Mouse (Mus musculus) hindbrain, embryonic 13.5 days (tissue): ENCODE measurements around the gene Stpg2. TPM values are rescaled to one million over a fixed set of nuclear protein-coding genes. Genes with fewer than 3 reads are reported as not detected.
"Not testable (repeated sequence)": the region's sequence is repeated elsewhere in the genome, so short reads cannot be mapped to it uniquely, and the experiment has no call there.

ENCODE experiments used
- ATAC-seq: fragments of 200-750 bp; cut with Nextera tagmentation; 2 replicates; pipeline ENCODE4 v1.8.0; 2017; ENCODE audit warnings: moderate TSS enrichment; ENCODE audit not compliant: low FRiP score
- H3K27ac ChIP-seq: fragments of 300-500 bp; sonication (generic); 2 replicates; pipeline ENCODE4 v1.5.1; 2015; ENCODE audit warnings: inconsistent platforms, mild to moderate bottlenecking, moderate library complexity
- H3K27me3 ChIP-seq: fragments of 300-500 bp; sonication (generic); 2 replicates; pipeline ENCODE4 v1.6.1; 2015; ENCODE audit warnings: mild to moderate bottlenecking, inconsistent platforms
- H3K36me3 ChIP-seq: fragments of 300-500 bp; sonication (generic); 2 replicates; pipeline ENCODE4 v1.6.1; 2015; ENCODE audit warnings: mild to moderate bottlenecking, inconsistent platforms
- H3K4me1 ChIP-seq: fragments of 300-500 bp; sonication (generic); replicated peaks from 2 replicates; pipeline ENCODE4 v1.6.1; 2015; ENCODE audit warnings: inconsistent platforms
- H3K4me2 ChIP-seq: fragments of 300-500 bp; sonication (generic); 2 replicates; pipeline ENCODE4 v1.6.1; 2015; ENCODE audit warnings: inconsistent platforms, mild to moderate bottlenecking, moderate library complexity
- H3K4me3 ChIP-seq: fragments of 300-500 bp; sonication (generic); 2 replicates; pipeline ENCODE4 v1.5.1; 2015; ENCODE audit warnings: mild to moderate bottlenecking, inconsistent platforms
- H3K9ac ChIP-seq: fragments of 300-500 bp; sonication (generic); 2 replicates; pipeline ENCODE4 v1.6.1; 2015; ENCODE audit warnings: mild to moderate bottlenecking, inconsistent platforms
- H3K9me3 ChIP-seq: fragments of 300-500 bp; sonication (generic); 2 replicates; pipeline ENCODE4 v1.6.1; 2016; ENCODE audit warnings: inconsistent platforms
- WGBS: fragments of 180-500 bp; shearing (Covaris S2); methylation state at CpG from one replicate; pipeline ENCODE4 v1.1.7; 2015; 5-methylcytosine and 5-hydroxymethylcytosine counted together
- polyA plus RNA-seq: library from polyadenylated mRNA; unstranded; fragments of >200 nt; fragmentation: Nextera tagmentation; extraction: Ambion mirVana; gene quantifications from 2 replicates; pipeline ENCODE4 v1.2.1, GENCODE M21; 2015

Stpg2 gene
- polyA plus RNA-seq, 1 experiment from 2014 or later: 0.13 TPM

DNA sequence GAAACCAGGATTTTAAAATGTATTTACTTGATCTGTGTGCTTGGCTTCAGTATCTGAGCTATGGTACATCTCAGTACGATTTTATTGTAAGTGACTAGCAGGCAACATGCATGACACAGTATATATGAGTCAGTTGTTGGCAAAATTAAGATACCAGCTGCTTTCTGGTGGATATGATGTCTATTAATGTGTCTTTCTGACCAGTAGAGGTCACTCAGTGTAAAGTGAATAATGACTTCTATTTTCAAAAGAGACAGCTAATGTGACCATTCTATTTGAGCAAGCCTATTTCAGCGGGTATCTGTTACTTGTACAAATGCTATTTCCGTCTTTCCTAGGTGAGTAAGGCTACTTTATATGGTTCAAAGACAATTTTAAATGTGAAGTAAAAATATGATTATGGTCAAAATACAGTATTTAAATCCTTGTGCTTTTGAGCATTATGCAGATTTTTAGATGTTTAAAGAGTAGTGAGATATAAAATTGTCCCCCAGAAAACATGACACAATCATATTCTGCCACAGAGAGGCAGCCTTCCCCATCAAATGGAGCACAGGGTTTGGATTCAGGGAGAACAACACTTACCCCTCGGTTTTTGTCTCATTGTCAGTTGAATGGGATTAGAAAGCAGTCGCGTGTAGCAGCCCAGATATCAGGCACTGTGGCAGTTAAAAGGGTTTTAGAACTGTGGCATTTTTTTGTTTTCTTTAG lies 303.9 kb downstream of the Stpg2 start:
- ATAC-seq: peak; percentile 84
- Histone ChIP-seq H3K4me2 (no peak overlapping the region), H3K9ac (no peak overlapping the region), H3K36me3 (no peaks in the 10 kb centered on the region), H3K4me1 (no peaks in the 10 kb centered on the region), H3K4me3 (no peak overlapping the region), H3K27ac (peak overlapping the region; percentile 70), H3K27me3 (no peaks in the 10 kb centered on the region), H3K9me3 (no peaks in the 10 kb centered on the region)
- 27% methylated on average over 6 of the region's 6 CpGs for WGBS

DNA sequence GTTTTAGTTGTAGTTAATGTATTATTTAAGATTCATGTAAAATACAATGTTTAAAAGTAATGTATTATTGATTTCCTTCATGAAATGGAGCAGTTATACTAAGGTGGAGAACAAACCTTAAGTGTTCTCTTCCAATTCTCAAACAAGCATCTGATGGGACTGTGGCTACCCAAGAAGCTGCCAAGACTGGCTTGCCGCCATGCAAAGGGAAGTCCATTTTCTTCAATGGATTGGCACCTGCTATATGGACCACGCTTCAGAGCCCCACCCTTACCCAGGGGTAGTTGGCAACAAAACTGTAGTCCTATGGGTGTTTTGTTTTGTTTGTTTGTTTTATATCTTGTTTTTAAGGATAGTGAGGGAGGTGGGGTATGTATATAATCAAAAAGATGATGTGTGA lies 373.0 kb downstream of the Stpg2 start:
- no peaks in the 10 kb centered on the region for H3K36me3 ChIP-seq
- H3K27ac ChIP-seq: no peak overlapping the region
- H3K4me3 ChIP-seq: no peak overlapping the region
- no peaks in the 10 kb centered on the region for H3K27me3 ChIP-seq
- no peaks in the 10 kb centered on the region for H3K9me3 ChIP-seq
- H3K4me1 ChIP-seq: no peaks in the 10 kb centered on the region
- 96% methylated on average over 2 of the region's 2 CpGs for WGBS
- H3K9ac ChIP-seq: no peak overlapping the region
- H3K4me2 ChIP-seq: no peak overlapping the region
- no peak for ATAC-seq

DNA sequence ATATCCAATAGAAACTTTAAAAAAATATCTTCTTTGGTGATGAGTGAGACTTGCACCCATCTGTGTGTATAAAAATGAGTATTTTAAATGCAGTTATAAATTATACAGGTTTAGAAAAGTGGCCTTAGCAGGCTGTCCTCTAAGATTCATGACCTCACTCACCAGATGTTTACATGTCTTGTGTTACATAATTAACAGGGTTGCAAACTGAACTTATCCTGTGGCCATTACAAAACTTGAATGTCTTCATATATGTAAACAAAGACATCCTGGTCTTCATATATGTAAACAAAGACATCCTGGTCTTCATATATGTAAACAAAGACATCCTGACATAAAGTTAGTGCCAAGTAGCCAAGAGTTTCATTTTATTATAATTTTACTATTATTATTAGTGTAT lies 375.8 kb downstream of the Stpg2 start:
- no peak overlapping the region for H3K4me2 ChIP-seq
- no peaks in the 10 kb centered on the region for H3K27me3 ChIP-seq
- ATAC-seq: no peak
- H3K9ac ChIP-seq: no peak overlapping the region
- H3K9me3 ChIP-seq: no peaks in the 10 kb centered on the region
- H3K27ac ChIP-seq: no peak overlapping the region
- no peaks in the 10 kb centered on the region for H3K4me1 ChIP-seq
- no peak overlapping the region for H3K4me3 ChIP-seq
- no peaks in the 10 kb centered on the region for H3K36me3 ChIP-seq

DNA sequence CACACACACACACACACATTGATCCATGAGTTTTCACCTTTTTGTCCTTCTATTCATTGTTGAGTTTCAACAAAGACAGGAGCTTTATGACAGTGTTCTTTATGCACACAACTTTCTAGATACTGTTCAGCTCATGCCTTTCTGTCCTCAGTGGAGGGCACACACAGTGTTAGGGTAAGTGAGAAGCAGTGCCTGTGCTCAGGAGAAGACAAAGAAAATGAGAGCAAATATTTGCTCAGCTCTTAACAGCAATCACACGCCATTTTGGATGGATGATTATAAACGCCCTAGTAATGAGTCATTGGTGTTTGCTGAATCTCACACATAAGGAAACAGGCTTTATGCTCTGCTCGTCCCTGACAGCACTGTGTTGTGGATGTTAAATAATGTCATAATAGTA lies 394.0 kb downstream of the Stpg2 start:
- H3K27ac ChIP-seq: no peak overlapping the region
- WGBS: 84% methylated on average over 3 of the region's 3 CpGs
- H3K9me3 ChIP-seq: no peaks in the 10 kb centered on the region
- H3K4me3 ChIP-seq: no peak overlapping the region
- no peak overlapping the region for H3K4me2 ChIP-seq
- H3K9ac ChIP-seq: no peak overlapping the region
- no peaks in the 10 kb centered on the region for H3K4me1 ChIP-seq
- H3K36me3 ChIP-seq: no peaks in the 10 kb centered on the region
- no peaks in the 10 kb centered on the region for H3K27me3 ChIP-seq
- ATAC-seq: no peak

DNA sequence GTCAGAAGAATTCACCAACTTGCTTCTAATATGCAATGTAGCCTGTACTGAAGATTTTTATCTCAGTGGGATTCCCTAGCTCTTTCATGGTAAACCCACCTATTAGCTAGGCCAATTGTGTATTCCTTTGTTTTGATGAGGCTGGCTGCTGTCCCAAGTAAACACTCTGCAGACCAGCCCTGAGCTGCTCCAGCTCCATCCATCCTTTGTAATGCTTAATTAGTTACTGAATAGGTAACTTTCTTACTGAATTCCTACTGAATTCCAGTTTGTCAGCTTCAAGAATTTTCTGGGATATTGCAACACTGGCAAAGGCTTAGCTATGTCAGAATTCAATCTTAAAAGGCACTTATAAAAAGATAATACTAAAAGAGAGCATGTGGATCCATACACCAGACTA lies 402.8 kb downstream of the Stpg2 start:
- H3K4me1 ChIP-seq, H3K4me3 ChIP-seq, H3K27me3 ChIP-seq, H3K36me3 ChIP-seq, H3K27ac ChIP-seq, H3K9ac ChIP-seq, H3K4me2 ChIP-seq, H3K9me3 ChIP-seq, ATAC-seq: not testable (repeated sequence)

DNA sequence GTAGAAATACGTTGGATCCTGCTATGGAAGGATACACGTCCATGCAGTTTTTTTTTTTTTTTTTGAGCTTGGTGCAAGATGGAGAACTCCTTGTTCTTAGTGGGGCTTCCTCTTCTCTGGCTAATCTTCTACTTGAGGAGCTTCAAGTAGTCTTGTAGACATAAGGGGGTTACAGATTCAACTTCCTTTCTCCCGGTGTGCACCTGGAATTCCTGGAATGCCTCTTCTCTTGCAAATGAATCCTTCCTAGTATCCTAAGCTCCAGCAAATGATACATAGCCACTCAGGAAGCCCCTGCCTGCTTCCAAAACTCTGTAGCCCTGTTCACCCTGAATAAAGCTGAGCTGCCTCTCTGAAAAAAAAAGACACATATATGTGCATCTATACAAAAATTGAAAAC lies 409.1 kb downstream of the Stpg2 start:
- no peak for ATAC-seq
- Histone ChIP-seq H3K27me3 (no peaks in the 10 kb centered on the region), H3K27ac (no peak overlapping the region), H3K9me3 (no peaks in the 10 kb centered on the region), H3K4me3 (no peak overlapping the region), H3K36me3 (no peaks in the 10 kb centered on the region), H3K4me1 (no peaks in the 10 kb centered on the region), H3K4me2 (no peak overlapping the region), H3K9ac (no peak overlapping the region)
- 69% methylated on average over 3 of the region's 3 CpGs for WGBS

DNA sequence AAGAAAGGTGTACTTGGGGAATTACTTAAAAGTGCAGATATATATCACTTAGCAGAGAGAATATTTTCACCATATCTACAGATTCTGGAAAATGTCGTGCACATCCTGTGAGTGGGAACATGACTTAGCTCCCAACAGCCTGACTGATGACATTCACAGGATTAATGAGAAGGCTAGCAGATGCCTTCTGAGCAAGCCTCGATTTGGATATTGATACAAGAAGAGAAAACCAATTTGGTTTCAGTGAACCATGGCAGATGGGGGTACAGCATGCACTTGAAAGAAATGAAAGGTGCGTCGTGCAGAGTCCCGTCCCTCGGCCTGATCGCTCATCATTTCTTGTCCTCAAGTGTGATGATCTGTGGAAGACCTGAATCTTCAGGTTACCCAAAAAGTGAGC lies 410.3 kb downstream of the Stpg2 start:
- Histone ChIP-seq H3K27ac (no peak overlapping the region), H3K4me2 (no peak overlapping the region), H3K9ac (no peak overlapping the region), H3K36me3 (no peaks in the 10 kb centered on the region), H3K27me3 (no peaks in the 10 kb centered on the region), H3K4me3 (no peak overlapping the region), H3K9me3 (no peaks in the 10 kb centered on the region), H3K4me1 (no peaks in the 10 kb centered on the region)
- 82% methylated on average over 7 of the region's 7 CpGs for WGBS
- no peak for ATAC-seq

DNA sequence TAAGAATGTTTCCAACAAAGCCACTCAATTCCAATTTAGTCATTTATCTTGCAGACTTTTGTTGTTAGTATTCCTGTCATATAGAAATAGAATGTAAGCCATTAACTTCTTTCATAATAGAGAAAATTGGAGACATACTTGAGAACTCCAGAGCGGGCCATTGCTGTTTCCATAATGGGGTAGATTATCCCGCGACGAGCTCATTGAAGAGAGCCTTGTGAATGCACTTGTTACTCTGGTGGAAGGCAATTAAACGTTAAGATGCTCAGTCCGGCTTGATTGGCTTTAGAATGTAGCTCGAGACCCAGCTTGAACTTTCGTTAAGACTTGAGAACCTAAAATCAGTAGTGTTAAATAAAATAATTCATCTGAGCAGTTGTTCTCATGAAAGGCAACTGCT lies 432.4 kb downstream of the Stpg2 start:
- H3K9ac ChIP-seq: no peak overlapping the region
- no peak overlapping the region for H3K4me2 ChIP-seq
- ATAC-seq: no peak
- H3K27me3 ChIP-seq: no peaks in the 10 kb centered on the region
- H3K36me3 ChIP-seq: no peaks in the 10 kb centered on the region
- no peak overlapping the region for H3K27ac ChIP-seq
- WGBS: 66% methylated on average over 8 of the region's 8 CpGs
- H3K4me3 ChIP-seq: no peak overlapping the region
- H3K4me1 ChIP-seq: no peaks in the 10 kb centered on the region
- no peaks in the 10 kb centered on the region for H3K9me3 ChIP-seq

DNA sequence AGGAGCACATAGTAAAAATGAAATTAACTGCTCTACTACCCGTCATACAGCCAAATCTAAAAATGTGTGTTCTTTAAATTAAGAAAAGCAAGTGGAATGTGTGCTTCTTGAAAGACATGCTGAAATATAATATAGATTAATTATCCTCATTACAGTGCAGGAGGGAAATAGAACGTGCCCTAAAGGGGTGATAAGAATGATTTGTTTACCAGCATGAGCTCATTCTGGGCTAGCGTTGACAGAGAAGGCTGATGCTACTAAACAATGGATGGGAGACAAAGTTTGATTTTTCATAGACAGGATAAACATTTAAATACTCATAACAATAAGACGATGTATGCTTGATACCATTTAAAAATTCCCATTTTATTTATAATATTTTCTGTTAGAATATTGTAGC lies 446.0 kb downstream of the Stpg2 start:
- Histone ChIP-seq H3K4me2 (no peak overlapping the region), H3K36me3 (no peaks in the 10 kb centered on the region), H3K9me3 (no peaks in the 10 kb centered on the region), H3K27me3 (no peaks in the 10 kb centered on the region), H3K27ac (no peak overlapping the region), H3K4me1 (no peaks in the 10 kb centered on the region), H3K4me3 (no peak overlapping the region), H3K9ac (no peak overlapping the region)
- 63% methylated on average over 4 of the region's 4 CpGs for WGBS
- ATAC-seq: 0 out of 2 replicates have a peak, but pooled peaks have one; percentile 57

DNA sequence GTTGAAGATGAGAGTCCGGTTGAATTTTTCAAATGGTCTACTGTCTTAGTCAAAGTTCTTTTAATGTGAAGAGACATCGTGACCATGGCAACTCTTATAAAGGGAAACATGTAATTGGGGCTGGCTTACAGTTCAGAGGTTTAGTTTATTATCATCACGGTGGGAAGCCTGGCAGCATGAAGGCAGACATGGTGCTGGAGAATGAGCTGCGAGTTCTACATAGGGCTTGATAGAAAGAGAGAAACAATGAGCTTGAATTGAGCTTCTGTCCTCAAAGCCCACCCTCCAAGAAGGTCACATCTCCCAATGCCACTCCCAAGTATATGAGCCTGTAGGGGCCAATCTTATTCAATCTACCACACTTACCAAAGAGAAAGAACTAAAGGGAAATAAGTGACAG lies 453.9 kb downstream of the Stpg2 start:
- 50% methylated on average over 4 of the region's 4 CpGs for WGBS
- Histone ChIP-seq H3K4me1 (no peaks in the 10 kb centered on the region), H3K27ac (no peak overlapping the region), H3K4me2 (no peak overlapping the region), H3K36me3 (no peaks in the 10 kb centered on the region), H3K27me3 (no peaks in the 10 kb centered on the region), H3K9ac (no peak overlapping the region), H3K9me3 (no peaks in the 10 kb centered on the region), H3K4me3 (no peak overlapping the region)
- no peak for ATAC-seq

DNA sequence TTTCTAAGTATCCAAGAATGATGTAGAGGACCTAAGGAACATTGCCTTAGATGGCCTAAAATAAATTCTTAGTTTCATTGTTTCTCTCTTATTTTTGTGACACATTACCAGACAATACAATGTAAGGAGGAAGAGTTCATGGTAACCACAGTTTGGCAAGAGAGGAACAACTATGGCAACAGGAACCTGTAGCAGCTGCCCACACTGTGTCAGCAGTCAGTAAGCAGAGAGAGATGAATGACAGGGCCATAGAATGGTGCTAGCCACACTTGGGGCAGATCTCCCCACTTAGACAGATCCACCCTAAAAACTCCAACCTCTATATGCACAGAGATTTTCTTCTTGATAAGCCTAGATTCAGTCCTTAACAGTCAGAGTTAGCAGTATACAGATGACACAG lies 456.7 kb downstream of the Stpg2 start:
- Histone ChIP-seq H3K4me2 (no peak overlapping the region), H3K9ac (no peak overlapping the region), H3K4me3 (no peak overlapping the region), H3K27me3 (no peaks in the 10 kb centered on the region), H3K9me3 (no peaks in the 10 kb centered on the region), H3K36me3 (no peaks in the 10 kb centered on the region), H3K4me1 (no peaks in the 10 kb centered on the region), H3K27ac (no peak overlapping the region)
- no peak for ATAC-seq

DNA sequence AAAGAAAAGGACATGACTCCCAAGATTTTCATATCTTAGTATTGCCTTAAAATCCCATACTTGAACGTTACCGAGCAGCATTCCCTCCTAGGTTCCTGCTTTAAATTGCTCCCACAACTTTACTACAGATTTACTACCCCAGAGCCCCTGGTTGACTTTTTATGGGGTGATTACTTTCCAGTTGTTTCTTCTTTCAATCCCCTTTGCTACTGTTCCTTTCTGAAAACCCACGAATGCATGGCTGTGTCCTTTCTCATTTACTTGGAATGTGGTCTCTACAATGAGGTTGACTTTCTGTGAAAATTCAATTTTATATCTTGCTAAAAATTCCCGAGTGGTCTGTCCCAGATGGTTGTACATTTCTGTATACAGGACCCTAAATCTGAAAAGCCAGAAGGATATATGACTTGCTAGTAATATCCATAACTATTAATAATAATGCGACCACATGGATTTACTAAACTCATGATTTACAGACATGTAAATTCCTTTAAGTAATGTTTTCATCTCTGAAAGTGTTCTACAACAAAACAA lies 458.3 kb downstream of the Stpg2 start:
- no peak overlapping the region for H3K27ac ChIP-seq
- no peak for ATAC-seq
- WGBS: 89% methylated on average over 5 of the region's 5 CpGs

DNA sequence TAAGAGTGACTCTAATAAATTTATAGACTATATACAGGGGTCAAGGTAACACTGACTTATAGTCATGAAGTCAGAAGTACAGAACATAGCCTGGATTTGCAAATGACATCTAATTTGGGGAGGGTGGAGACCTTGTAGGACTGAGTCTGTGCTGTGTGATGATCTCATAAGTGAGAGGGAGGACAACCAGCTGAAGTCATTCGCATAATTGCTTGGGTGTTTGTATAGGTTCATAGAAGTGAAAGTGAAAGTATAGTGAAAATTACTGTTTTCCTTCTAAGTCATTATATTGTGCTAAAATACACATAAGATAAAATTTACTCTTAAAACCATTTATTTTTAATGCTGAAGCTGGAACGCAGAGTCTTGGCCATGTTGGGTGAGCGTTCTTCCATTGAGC lies 459.6 kb downstream of the Stpg2 start:
- WGBS: 97% methylated on average over 3 of the region's 3 CpGs
- Histone ChIP-seq H3K4me1 (no peaks in the 10 kb centered on the region), H3K27ac (no peak overlapping the region), H3K9ac (no peak overlapping the region), H3K36me3 (no peaks in the 10 kb centered on the region), H3K9me3 (no peaks in the 10 kb centered on the region), H3K4me2 (no peak overlapping the region), H3K4me3 (no peak overlapping the region), H3K27me3 (no peaks in the 10 kb centered on the region)
- no peak for ATAC-seq

More for the DNA sequence above, 458.3 kb downstream of the Stpg2 start:
- Histone ChIP-seq H3K27me3 (no peaks in the 10 kb centered on the region), H3K4me1 (no peaks in the 10 kb centered on the region), H3K9ac (no peak overlapping the region), H3K36me3 (no peaks in the 10 kb centered on the region), H3K4me2 (no peak overlapping the region), H3K4me3 (no peak overlapping the region), H3K9me3 (no peaks in the 10 kb centered on the region)
